Mouse (Mus musculus) c-Kit-positive CD71-positive TER-119-negative erythroid progenitor cells, embryonic 14.5 days (primary cell): ENCODE measurements around the gene Olfr288.

Source experiments
- DNase-seq: peaks from one replicate; pipeline ENCODE4 v3.0.0-alpha.2; 2013; ENCODE audit warnings: low read depth

Gene Olfr288

GRCm38 (mm10) chr15:98195442-98195841 lies at the start of gene Olfr288:
TSS of gene Olfr288 (minus strand) at chr15:98195542.
- DNase-seq, result no peak

- no peak for DNase-seq
These were observed 40.1 kb upstream of the Olfr288 start for GRCm38 (mm10) chr15:98235442-98235841.

DNA sequence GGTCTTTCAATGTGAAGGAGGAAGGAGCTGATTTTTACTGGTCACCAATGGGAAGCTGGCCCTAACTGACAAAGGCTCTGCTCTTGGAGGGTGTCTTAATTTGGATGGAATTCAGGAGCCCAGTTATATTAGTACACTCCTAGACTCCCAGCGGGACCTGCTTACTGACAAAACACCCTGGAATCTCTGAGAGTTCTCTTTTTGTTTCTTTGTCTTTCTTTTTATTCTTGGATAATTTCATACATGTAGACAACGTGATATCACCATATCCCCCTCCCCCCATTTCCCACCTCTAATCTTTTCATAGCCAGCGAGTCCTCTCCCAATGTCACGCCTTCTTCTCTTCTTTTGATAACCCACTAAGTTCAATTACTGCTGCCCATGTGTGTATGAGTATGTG lies 39.0 kb upstream of the Olfr288 start, which contains the start of gene Olfr286:
Gene Olfr286 (minus strand): TSS at position 101 of the 400 bp plus-strand sequence.
- DNase-seq, result no peak

DNA sequence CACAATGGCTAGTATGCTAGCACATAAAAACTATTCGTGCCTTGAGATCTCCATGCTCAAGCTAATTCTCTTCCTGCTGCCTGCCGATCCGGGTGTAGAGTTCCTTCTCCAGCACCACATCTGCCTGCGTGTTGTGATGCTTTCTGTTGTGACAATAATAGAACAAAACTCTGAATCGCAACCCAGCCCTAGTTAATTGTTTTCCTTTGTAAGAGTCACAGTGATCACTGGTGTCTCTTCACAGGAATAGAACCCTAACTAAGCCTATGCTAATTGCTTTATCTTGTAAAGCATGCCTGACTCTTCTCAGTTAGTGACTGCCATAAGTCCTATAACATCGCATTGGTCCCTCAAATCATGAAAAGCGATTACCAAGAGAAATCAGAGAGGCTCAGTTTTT lies 30.8 kb upstream of the Olfr288 start:
- DNase-seq, result no peak

DNA sequence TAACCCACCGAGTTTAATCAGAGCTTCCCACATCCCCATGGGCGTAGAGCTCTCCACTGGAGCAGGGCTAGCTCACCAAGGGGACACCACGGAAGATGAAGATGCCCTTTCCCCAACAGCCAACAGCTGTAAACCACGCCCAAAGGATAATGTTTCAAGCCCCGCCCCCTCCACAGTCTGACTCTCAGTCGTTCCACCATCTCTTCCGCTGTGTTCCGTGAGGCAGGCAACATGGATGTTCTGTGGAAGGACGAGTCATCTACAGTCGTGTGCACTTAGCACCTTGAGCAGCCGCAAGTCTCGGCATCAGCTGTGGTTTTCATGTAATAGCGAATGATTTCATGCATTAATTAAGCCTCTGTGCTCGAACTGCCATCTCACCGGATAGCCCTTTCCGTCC lies 30.3 kb upstream of the Olfr288 start:
- DNase-seq, result no peak

DNA sequence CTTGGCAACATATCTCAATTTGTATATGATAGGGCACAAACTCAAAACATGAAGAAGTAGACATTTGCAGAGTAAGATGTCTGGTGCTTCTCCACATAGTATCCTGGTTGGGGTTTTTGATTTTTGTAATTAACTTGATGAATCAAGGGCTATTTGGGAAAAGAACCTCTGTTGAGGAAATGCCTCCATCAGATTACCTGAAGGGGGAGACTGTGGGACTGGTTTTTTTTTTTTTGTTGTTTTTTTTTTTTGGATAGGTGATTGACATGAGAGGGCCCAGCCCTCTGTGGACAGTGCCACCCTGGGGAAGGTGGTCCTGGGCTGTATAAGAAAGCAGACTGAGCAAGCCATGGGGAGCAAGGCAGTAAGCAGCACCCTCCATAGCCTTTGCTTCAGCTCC lies 27.0 kb upstream of the Olfr288 start:
- DNase-seq, result no peak

DNA sequence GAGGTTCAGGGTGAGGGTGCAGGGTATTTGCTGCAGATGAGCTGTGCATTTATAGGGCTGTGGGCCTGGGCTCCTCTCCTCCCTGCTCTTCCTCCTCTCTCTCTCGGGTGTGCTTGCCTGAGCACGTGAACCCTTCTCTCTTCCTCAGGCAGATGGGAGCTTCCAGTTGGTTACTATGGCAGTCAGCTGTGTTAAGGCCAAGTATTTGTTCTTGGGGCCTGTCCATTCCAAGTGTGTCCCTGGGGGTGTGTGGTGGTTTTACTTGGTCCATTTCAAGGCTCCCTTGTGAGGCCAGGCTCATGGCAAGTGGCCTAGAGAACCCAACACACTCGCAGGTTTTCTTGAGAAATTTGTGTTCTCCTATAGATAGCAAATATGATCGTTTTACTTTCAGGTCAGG lies 25.5 kb upstream of the Olfr288 start, which contains the start of the genes Gm44579 and Olfr287:
Gene Gm44579 (minus strand): TSS at position 101 of the 400 bp plus-strand sequence.
Gene Olfr287 (minus strand): TSS at position 180 of the 400 bp plus-strand sequence.
- no peak for DNase-seq

- no peak for DNase-seq
These were observed 18.8 kb upstream of the Olfr288 start for GRCm38 (mm10) chr15:98214130-98214529.

DNA sequence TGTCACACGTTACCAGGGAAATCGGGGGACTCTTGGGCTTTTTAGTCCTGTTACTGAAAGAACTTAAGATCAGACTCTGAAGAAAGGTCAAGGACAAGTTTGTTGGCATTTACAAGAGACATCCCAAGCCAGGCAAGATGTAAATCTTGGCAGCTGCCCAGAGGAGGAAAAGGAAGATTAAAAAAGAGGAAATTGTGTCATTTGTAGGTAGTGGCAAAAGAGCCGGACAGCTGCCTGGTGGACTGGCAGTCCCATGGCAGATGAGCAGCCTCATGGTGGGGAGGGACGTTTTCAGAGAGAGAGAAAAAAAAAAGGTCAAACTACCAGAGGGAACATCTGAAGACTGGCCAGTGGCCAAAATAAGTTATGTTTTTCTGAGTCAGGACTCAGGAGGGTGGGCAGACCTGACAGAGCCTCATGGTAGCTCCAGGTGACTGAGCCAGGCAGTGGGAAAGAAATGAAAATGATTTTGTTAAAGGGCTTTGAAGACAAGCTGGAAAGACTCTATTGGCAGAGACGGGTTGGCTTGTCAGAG lies 18.1 kb upstream of the Olfr288 start:
- no peak for DNase-seq

GRCm38 (mm10) chr15:98209676-98210075 lies 14.3 kb upstream of the Olfr288 start:
- no peak for DNase-seq

DNA sequence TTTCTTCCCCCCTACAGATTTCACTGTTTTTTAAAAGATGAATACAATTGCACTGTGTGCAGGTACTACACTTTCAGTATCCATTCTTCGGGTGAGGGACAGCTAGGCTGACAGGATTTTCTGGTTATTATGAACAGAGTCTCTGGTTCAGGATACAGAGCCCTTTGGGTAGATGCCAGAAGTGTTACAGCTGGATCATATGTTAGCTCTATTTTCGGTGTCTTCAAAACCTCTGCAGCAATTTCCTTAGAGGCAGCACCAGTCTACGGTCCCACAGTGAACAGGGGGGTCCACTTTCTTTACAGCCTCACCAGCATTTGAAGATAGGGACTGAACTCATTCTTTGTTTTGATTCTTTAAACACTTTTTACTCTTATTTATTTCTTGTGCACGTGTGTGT lies 10.9 kb downstream of the Olfr288 start:
- no peak for DNase-seq

DNA sequence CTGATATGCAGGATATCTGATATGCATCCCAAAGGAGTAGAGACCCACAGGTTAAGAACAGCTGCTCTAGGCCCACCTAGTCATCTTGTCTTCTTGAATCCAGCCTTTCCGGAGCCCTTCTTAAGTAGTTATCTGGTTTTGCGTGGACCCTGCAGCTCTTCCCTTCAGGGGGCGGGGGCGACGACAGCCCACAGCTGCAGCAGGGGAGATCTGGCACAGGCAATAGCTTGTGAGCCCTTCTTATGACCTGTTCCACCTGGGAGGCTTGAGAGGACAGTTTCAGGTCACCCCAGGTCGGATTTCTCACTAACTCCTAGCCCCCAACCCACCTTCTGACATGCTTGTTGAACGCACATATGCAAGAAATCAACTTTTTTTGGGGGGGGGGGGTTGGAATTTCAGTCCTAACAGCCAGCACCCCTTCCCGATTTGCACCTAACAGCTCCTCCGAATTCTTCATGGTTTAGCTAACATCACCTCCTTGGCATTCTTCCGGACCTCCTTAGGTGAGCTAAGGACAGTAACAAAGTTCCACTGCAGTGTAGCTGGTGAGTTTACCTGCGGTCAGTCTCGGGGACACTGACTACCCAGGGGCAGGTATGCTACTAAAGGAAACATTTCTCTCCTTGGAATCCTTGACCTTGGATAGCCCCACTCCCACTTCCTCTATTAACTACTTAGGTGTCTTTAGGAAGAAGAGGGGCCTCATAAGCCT lies 13.3 kb downstream of the Olfr288 start:
- no peak for DNase-seq

GRCm38 (mm10) chr15:98181132-98181711 lies 14.1 kb downstream of the Olfr288 start:
- DNase-seq, result peak; percentile 79

GRCm38 (mm10) chr15:98180567-98181131 lies 14.7 kb downstream of the Olfr288 start:
- no peak for DNase-seq

GRCm38 (mm10) chr15:98177320-98177719 lies 18.0 kb downstream of the Olfr288 start:
- no peak for DNase-seq

- DNase-seq, result peak; percentile 45
These were observed 21.5 kb downstream of the Olfr288 start for GRCm38 (mm10) chr15:98173821-98174220.

DNA sequence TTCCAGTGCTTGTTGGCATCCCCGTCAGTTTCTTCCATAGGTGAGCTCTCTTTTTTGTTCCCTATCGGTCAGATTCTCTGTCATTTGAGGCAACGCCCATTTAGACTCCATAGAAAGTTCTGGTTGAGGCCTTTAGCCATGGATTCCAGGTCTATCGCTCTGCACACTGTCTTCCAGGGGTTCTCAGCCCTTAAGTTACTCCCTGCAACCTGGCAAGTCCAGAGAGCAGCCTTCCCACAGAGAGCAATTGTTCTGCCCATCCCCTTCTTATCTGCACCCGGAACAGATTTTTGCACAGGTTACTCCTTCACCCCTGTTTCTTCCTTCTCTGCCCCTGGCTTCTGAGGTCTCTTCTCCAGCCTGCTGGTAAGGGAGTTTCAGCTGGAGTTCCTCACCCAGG lies 23.2 kb downstream of the Olfr288 start:
- DNase-seq, result no peak

GRCm38 (mm10) chr15:98170917-98171316 lies 24.4 kb downstream of the Olfr288 start:
- DNase-seq, result no peak

- DNase-seq, result no peak
These were observed 25.0 kb downstream of the Olfr288 start for GRCm38 (mm10) chr15:98170365-98170764.

DNA sequence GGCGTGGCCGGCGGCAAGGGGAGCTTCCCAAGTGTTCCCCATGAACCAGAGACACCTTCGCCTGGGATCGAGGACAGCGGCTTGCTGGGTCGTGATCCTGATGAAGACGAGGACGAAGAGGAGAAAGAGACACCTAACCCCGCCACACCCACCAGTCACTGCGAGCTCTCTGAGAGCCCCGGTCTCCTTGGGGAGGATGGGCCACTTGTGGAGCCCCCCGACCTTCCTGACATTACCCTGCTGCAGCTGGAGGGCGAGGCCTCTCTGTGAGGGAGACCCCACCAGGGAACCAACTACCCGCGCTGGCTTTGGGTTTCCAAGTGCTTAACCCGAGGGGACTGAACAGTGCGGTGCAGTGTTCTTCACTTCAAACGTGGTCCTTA lies 26.7 kb downstream of the Olfr288 start:
- no peak for DNase-seq

- no peak for DNase-seq
These were observed 27.4 kb downstream of the Olfr288 start for GRCm38 (mm10) chr15:98167645-98168621.
